Mouse (Mus musculus) lung, postnatal 0 days (tissue): Measurements from ENCODE around the gene S1pr3.

Experiments
- CTCF ChIP-seq: IDR thresholded peaks from 2 replicates; pipeline ENCODE4 v1.5.1; 2016; ENCODE audit warnings: antibody characterized with exemption, mild to moderate bottlenecking
- EP300 ChIP-seq: IDR thresholded peaks from 2 replicates; pipeline ENCODE4 v1.6.1; 2016; ENCODE audit warnings: antibody characterized with exemption, mild to moderate bottlenecking, control low read depth

DNA sequence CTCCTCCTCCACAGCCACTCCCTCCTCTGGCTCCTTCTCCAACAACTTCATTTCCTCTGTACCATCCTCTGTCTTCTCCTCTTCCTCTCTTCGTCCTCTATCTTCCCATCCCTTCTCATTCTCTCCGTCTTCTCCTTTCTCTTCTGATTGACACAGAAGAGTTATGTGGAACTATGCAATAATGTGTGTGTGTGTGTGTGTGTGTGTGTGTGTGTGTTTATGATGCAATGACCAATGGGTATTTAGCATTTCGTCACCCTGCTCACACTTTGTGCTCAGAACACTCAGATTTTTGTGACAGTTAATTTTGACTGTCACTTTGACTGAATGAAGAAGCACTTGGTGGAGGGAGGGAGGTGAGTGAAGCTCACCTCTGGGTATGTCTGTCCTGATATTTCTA, 39.1 kb upstream of the S1pr3 start:
- TF ChIP-seq CTCF (no peak), EP300 (no peak)
